Mouse (Mus musculus) ES-Bruce4 (cell line): ENCODE data around the gene Rhob. TPM values are rescaled to one million over a fixed set of nuclear protein-coding genes. Genes with fewer than 3 reads are reported as not detected.
"Not testable (repeated sequence)": the region's sequence is repeated elsewhere in the genome, so short reads cannot be mapped to it uniquely, and the experiment has no call there.

Source experiments
- H3K27ac ChIP-seq: 2 replicates; pipeline ENCODE4 v1.5.1; 2012; ENCODE audit warnings: low read length, inconsistent platforms; ENCODE audit not compliant: insufficient read depth
- H3K27me3 ChIP-seq: 2 replicates; pipeline ENCODE4 v1.6.1; 2012; ENCODE audit warnings: mild to moderate bottlenecking, low read length, inconsistent platforms; ENCODE audit not compliant: control insufficient read depth, poor library complexity, insufficient read depth, severe bottlenecking
- H3K36me3 ChIP-seq: 2 replicates; pipeline ENCODE4 v1.6.1; 2012; ENCODE audit warnings: inconsistent platforms, mild to moderate bottlenecking, low read length, moderate library complexity; ENCODE audit not compliant: control insufficient read depth, poor library complexity, insufficient read depth, severe bottlenecking
- H3K4me1 ChIP-seq: one replicate; pipeline ENCODE4 v1.8.1; 2011; ENCODE audit warnings: low read length; ENCODE audit not compliant: control insufficient read depth, insufficient read depth
- H3K4me3 ChIP-seq: 2 replicates; pipeline ENCODE4 v1.5.1; 2011; ENCODE audit warnings: low read depth, mild to moderate bottlenecking, low read length
- H3K9ac ChIP-seq: 2 replicates; pipeline ENCODE4 v1.6.1; 2012; ENCODE audit warnings: low read depth, mild to moderate bottlenecking, inconsistent platforms; ENCODE audit not compliant: poor library complexity, severe bottlenecking
- H3K9me3 ChIP-seq: replicated peaks from 2 replicates; pipeline ENCODE4 v1.6.1; 2012; ENCODE audit warnings: mild to moderate bottlenecking, low read length, inconsistent platforms; ENCODE audit not compliant: control insufficient read depth, poor library complexity, insufficient read depth, severe bottlenecking
- CTCF ChIP-seq: IDR thresholded peaks from one replicate; pipeline ENCODE4 v1.8.1; 2011; ENCODE audit warnings: low read depth, low read length
- EP300 ChIP-seq: IDR thresholded peaks from 2 replicates; pipeline ENCODE4 v1.6.1; 2011; ENCODE audit warnings: low read depth, low read length; ENCODE audit not compliant: insufficient read depth
- POLR2A ChIP-seq: IDR thresholded peaks from one replicate; pipeline ENCODE4 v1.8.1; 2011; ENCODE audit warnings: low read length; ENCODE audit not compliant: insufficient read depth
- polyA plus RNA-seq: library from polyadenylated mRNA; stranded (reverse); fragments of >200 nt; gene quantifications from 2 replicates; pipeline ENCODE4 v1.2.4, GENCODE M21; 2011; ENCODE audit warnings: low read depth; ENCODE audit not compliant: missing spikeins, insufficient read depth, insufficient read length

The Rhob gene
- polyA plus RNA-seq, 1 experiment, result 20.0 TPM

GRCm38 (mm10) chr12:8467029-8467924, 32.5 kb downstream of the Rhob start:
- no peak overlapping the region for H3K4me3 ChIP-seq
- H3K9me3 ChIP-seq, result no peaks in the 10 kb centered on the region
- no peaks in the 10 kb centered on the region for H3K27me3 ChIP-seq
- TF ChIP-seq POLR2A (no peak), CTCF (no peak), EP300 (no peak)
- H3K9ac ChIP-seq, result no peak overlapping the region
- H3K27ac ChIP-seq, result no peak overlapping the region
- H3K36me3 ChIP-seq, result no peaks in the 10 kb centered on the region
- no peaks in the 10 kb centered on the region for H3K4me1 ChIP-seq

GRCm38 (mm10) chr12:8465680-8466079, 34.1 kb downstream of the Rhob start:
- Histone ChIP-seq H3K4me3 (no peak overlapping the region), H3K9me3 (no peaks in the 10 kb centered on the region), H3K36me3 (no peaks in the 10 kb centered on the region), H3K27me3 (no peaks in the 10 kb centered on the region), H3K4me1 (no peaks in the 10 kb centered on the region), H3K9ac (no peak overlapping the region), H3K27ac (no peak overlapping the region)
- TF ChIP-seq CTCF (no peak), EP300 (no peak), POLR2A (no peak)

- no peak overlapping the region for H3K4me3 ChIP-seq
- H3K9me3 ChIP-seq, result no peaks in the 10 kb centered on the region
- TF ChIP-seq EP300 (no peak), CTCF (no peak), POLR2A (no peak)
- no peaks in the 10 kb centered on the region for H3K27me3 ChIP-seq
- no peaks in the 10 kb centered on the region for H3K4me1 ChIP-seq
- H3K27ac ChIP-seq, result no peak overlapping the region
- H3K36me3 ChIP-seq, result no peaks in the 10 kb centered on the region
- no peak overlapping the region for H3K9ac ChIP-seq
These were observed 34.8 kb downstream of the Rhob start for GRCm38 (mm10) chr12:8464961-8465360.

- H3K4me1 ChIP-seq, result no peaks in the 10 kb centered on the region
- no peaks in the 10 kb centered on the region for H3K27me3 ChIP-seq
- H3K27ac ChIP-seq, result no peak overlapping the region
- H3K9me3 ChIP-seq, result no peaks in the 10 kb centered on the region
- TF ChIP-seq POLR2A (no peak), EP300 (no peak), CTCF (no peak)
- no peak overlapping the region for H3K4me3 ChIP-seq
- H3K36me3 ChIP-seq, result no peaks in the 10 kb centered on the region
- H3K9ac ChIP-seq, result no peak overlapping the region
These were observed 36.1 kb downstream of the Rhob start for GRCm38 (mm10) chr12:8463599-8464160.

GRCm38 (mm10) chr12:8462533-8462932, 37.3 kb downstream of the Rhob start:
- no peaks in the 10 kb centered on the region for H3K4me1 ChIP-seq
- no peak overlapping the region for H3K9ac ChIP-seq
- H3K4me3 ChIP-seq, result no peak overlapping the region
- H3K27me3 ChIP-seq, result no peaks in the 10 kb centered on the region
- H3K9me3 ChIP-seq, result no peaks in the 10 kb centered on the region
- no peak overlapping the region for H3K27ac ChIP-seq
- no peaks in the 10 kb centered on the region for H3K36me3 ChIP-seq
- TF ChIP-seq POLR2A, result no peak
- TF ChIP-seq CTCF, result no peak
- no peak for TF ChIP-seq EP300

- not testable (repeated sequence) for H3K4me3 ChIP-seq, H3K36me3 ChIP-seq, H3K27ac ChIP-seq, H3K4me1 ChIP-seq, H3K9ac ChIP-seq, H3K9me3 ChIP-seq, H3K27me3 ChIP-seq
These were observed 38.2 kb downstream of the Rhob start for GRCm38 (mm10) chr12:8461575-8461974.
